Mouse (Mus musculus): Measurements from ENCODE around the gene Hmcn1. TPM values are rescaled to one million over a fixed set of nuclear protein-coding genes. Genes with fewer than 3 reads are reported as not detected.

The Hmcn1 gene
- total RNA-seq, 2 experiments from 2014 or later: 12.3 to 20.5 TPM

- no peak for DNase-seq (ENCODE audit: low spot score in 2 of 2)
Measured at GRCm38 (mm10) chr1:150546463-150546862, 446.8 kb downstream of the Hmcn1 start.

GRCm38 (mm10) chr1:150540267-150540666 is 453.0 kb downstream of the Hmcn1 start:
- DNase-seq (ENCODE audit: low spot score in 2 of 2): no peak

DNA sequence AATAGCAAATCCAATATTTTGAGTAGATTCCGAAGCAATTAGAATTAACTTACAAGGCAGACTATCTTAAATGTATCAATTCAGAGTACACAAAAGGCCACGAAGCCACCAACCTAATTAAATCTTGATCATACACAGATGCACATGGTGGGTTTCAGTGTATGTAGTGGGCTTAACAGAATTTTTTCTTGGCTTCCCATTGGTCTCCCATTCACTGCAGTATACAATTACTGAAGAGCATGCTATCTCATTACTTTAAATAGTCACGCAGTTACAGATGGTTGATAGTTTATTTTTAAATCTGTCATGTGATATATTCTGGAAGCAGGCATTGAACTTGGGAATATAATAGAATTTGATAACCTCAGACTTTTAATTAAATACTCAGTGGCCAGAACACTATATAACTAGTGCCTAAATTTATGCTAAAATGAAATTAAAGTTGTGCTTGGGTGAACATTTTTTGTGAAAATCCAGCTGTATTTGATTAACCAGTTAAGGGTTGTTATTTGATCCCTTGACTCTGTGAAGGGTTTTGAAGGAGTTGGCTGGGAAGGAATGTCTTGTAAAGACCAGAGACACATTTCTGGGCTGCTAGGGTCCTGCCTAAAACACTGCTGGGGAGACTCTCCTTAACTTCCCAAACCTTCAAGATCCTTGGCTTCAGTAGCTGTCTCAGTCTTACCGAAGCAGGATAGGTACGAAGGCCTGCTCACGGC is 455.7 kb downstream of the Hmcn1 start:
- no peak for DNase-seq (ENCODE audit: low spot score in 2 of 2)

GRCm38 (mm10) chr1:150535770-150536534 is 457.3 kb downstream of the Hmcn1 start:
- DNase-seq (ENCODE audit: low spot score in 2 of 2): no peak

GRCm38 (mm10) chr1:150534587-150534986 is 458.6 kb downstream of the Hmcn1 start:
- no peak for DNase-seq (ENCODE audit: low spot score in 2 of 2)

DNA sequence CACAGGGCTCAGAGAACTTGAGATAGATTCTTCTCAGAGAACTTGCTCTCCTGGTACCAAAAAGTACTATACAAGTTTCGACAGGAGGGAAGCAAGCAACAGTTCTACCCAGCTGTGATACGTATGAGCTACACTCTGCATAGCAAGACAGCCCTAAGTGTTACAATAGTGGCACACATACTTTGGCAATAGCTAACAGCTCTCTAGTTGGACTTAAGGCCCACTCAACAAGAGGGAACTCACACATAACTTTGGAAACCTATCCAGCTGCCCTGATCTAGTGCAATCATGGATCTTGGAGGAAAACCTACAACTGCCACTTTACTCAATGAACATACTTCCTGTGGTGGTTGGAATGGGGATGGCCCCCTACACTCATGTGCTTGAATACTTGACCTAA is 480.2 kb downstream of the Hmcn1 start:
- DNase-seq (ENCODE audit: low spot score in 2 of 2): no peak

Other genes starting within 250 kb of the Hmcn1 start
- not detected for gene Gm47985, start 189.1 kb upstream of the Hmcn1 start, total RNA-seq (2021)
- gene Gm8947, start 198.9 kb upstream of the Hmcn1 start, total RNA-seq (2021): under 1 TPM in 1 of 2 experiments, not detected in 1; 0.17 TPM
- not detected for gene Gm47995, start 205.0 kb upstream of the Hmcn1 start, total RNA-seq (2021)
- gene 3110040M04Rik, start 210.7 kb upstream of the Hmcn1 start, total RNA-seq (2021): not detected
- not detected for gene Gm47996, start 216.7 kb upstream of the Hmcn1 start, total RNA-seq (2021)